Mouse (Mus musculus) limb, embryonic 15.5 days (tissue): ENCODE data around the gene Ankrd11. TPM values are rescaled to one million over a fixed set of nuclear protein-coding genes. Genes with fewer than 3 reads are reported as not detected.

Experiments used
- ATAC-seq: fragments of 200-750 bp; cut with Nextera tagmentation; 2 replicates; pipeline ENCODE4 v1.8.0; 2017; ENCODE audit warnings: low read depth, moderate TSS enrichment; ENCODE audit not compliant: insufficient number of reproducible peaks, low FRiP score, low TSS enrichment
- H3K27ac ChIP-seq: fragments of 300-500 bp; sonication (generic); 2 replicates; pipeline ENCODE4 v1.5.1; 2015; ENCODE audit warnings: moderate library complexity, mild to moderate bottlenecking, inconsistent platforms
- H3K27me3 ChIP-seq: fragments of 300-500 bp; sonication (generic); 2 replicates; pipeline ENCODE4 v1.6.1; 2015; ENCODE audit warnings: inconsistent platforms
- H3K36me3 ChIP-seq: fragments of 300-500 bp; sonication (generic); 2 replicates; pipeline ENCODE4 v1.6.1; 2015; ENCODE audit warnings: inconsistent platforms
- H3K4me1 ChIP-seq: fragments of 300-500 bp; sonication (generic); 2 replicates; pipeline ENCODE4 v1.6.1; 2015; ENCODE audit warnings: inconsistent platforms
- H3K4me2 ChIP-seq: fragments of 300-500 bp; sonication (generic); 2 replicates; pipeline ENCODE4 v1.6.1; 2015; ENCODE audit warnings: mild to moderate bottlenecking, inconsistent platforms
- H3K4me3 ChIP-seq: fragments of 300-500 bp; sonication (generic); 2 replicates; pipeline ENCODE4 v1.5.1; 2015; ENCODE audit warnings: mild to moderate bottlenecking, inconsistent platforms
- H3K9ac ChIP-seq: fragments of 300-500 bp; sonication (generic); 2 replicates; pipeline ENCODE4 v1.6.1; 2015; ENCODE audit warnings: inconsistent platforms
- H3K9me3 ChIP-seq: fragments of 300-500 bp; sonication (generic); 2 replicates; pipeline ENCODE4 v1.6.1; 2016; ENCODE audit warnings: inconsistent platforms
- WGBS: fragments of 180-500 bp; shearing (Covaris S2); methylation state at CpG from one replicate; pipeline ENCODE4 v1.1.7; 2015; 5-methylcytosine and 5-hydroxymethylcytosine counted together
- polyA plus RNA-seq: library from polyadenylated mRNA; unstranded; fragments of >200 nt; fragmentation: Nextera tagmentation; extraction: Ambion mirVana; gene quantifications from 2 replicates; pipeline ENCODE4 v1.2.1, GENCODE M21; 2015

Ankrd11 gene
- polyA plus RNA-seq, 1 experiment from 2014 or later = 45.3 TPM

DNA sequence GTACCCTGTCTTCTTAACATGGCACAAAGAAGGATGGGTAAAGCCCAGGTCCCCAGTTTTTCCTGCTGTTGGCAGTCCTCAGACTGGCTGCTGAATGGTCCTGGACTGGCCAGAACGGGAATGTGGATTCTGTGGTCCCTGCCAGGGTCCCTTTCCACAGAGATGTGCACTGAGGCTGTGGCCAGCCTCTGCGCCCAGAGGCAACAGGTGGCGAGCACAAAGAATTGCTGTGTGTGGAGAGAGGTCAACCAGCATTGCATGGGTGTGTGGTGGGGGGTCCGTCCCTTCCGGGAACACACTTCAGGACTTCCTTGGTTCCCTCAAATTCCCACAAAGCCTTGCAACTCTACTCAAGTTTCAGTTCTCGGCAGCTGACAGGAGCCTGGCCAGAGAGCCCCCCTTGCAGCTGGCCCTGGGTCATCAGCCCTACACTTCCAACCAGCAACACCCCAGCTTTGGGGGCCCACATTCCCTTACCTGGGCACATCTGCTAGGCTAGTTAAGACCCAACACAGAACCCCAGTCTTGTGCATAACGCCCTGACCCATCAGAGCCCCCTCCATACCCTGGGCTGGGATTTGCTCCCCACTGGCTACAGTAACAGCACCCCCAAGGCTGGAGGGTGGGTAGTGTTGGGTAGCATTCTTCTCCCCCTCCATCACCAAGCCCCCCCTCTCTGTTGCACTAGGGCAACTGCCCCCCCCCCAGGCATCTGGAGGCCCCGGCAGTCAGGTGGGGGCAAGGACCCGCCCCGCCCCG is 192.7 kb downstream of the Ankrd11 start:
- Histone ChIP-seq H3K4me1 (peaks cover 35% of the 10 kb centered on the region), H3K9me3 (no peaks in the 10 kb centered on the region), H3K4me2 (0 out of 2 replicates have a peak overlapping the region, but pooled peaks have one; percentile 5), H3K4me3 (peak overlapping the region; percentile 31), H3K9ac (no peak overlapping the region), H3K36me3 (no peaks in the 10 kb centered on the region), H3K27ac (peak overlapping the region; percentile 61), H3K27me3 (0 out of 2 replicates have a peak, but pooled peaks cover 8% of the 10 kb centered on the region)
- no peak for ATAC-seq
- WGBS = 50% methylated on average over 11 of the region's 11 CpGs

DNA sequence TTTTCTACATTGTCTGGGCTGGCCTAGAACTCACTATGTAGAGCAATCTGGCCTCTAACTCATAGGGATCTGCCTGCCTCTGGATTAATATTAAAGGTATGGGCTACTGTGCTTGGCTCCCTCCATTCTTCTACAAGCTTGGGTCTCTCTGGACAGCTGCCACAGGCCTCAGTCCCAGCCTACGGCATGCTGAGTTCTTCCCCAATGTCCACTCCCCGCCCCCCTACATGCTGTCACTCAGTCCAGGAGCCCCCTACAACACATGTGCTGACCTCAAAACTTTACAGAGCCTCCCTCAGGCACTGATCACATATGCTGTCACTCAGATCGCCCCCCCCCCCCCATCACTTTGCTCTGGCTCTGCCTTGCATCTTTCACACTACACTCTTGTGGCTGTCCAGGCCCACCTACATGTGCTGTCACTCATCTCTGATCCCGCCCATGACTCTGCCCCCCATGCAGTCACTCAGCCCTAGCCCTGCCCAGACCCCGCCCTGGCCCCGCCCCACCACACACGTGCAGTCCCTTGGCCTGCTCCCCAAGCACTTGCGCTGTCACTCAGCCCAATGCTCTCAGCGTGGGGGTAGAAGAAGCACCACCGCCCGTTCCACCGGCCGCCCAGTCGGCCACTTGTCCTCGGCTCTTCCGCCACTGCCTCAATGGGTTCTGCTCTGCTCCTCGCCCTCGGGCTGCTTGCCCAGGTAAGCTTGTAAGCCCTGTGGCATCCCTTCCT is 194.1 kb downstream of the Ankrd11 start, which contains the start of gene Cdh15:
Gene Cdh15 (plus strand): TSS at position 138 of the 733 bp plus-strand sequence.
- ATAC-seq = peak; percentile 71
- 0 out of 2 replicates have a peak, but pooled peaks cover 8% of the 10 kb centered on the region for H3K27me3 ChIP-seq
- peak within 1 kb of the TSS; percentile 61 for H3K27ac ChIP-seq
- no peaks in the 10 kb centered on the region for H3K36me3 ChIP-seq
- H3K9me3 ChIP-seq = no peaks in the 10 kb centered on the region
- peak within 1 kb of the TSS; percentile 31 for H3K4me3 ChIP-seq
- 14% methylated on average over 17 of the region's 18 CpGs for WGBS
- peaks cover 28% of the 10 kb centered on the region; the same call in 1 of the 2 replicates for H3K4me1 ChIP-seq
- peak within 1 kb of the TSS; percentile 27; the same call in 1 of the 2 replicates for H3K4me2 ChIP-seq
- no peak within 1 kb of the TSS for H3K9ac ChIP-seq

- Histone ChIP-seq H3K4me3 (no peak overlapping the region), H3K4me1 (peaks cover 15% of the 10 kb centered on the region; the same call in 1 of the 2 replicates), H3K36me3 (no peaks in the 10 kb centered on the region), H3K9me3 (no peaks in the 10 kb centered on the region), H3K4me2 (no peak overlapping the region), H3K9ac (no peak overlapping the region), H3K27me3 (0 out of 2 replicates have a peak, but pooled peaks cover 8% of the 10 kb centered on the region), H3K27ac (no peak overlapping the region)
- WGBS = 71% methylated on average over 4 of the region's 4 CpGs
- no peak for ATAC-seq
Observed at GRCm38 (mm10) chr8:122845662-122846061, 196.4 kb downstream of the Ankrd11 start.

DNA sequence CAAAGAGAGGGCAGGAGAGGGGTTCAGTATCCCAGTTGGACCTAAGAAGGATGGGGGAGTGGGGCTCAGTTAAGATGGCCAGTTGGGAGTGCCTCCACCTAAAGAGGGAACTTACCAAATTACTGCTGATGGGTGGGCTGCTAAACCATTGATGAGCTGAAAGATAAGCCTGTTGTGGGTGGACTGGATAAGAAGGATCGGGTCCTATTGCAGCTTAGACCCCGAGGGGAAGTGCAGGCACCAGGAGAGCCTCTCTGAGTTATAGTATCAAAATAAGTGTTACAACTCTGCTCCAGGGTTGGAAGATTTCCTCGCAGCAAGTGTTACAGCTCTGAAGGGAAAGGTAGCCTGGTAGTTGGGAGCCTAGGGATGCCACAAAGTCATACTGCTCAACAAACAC is 197.9 kb downstream of the Ankrd11 start:
- H3K9me3 ChIP-seq = no peaks in the 10 kb centered on the region
- no peak overlapping the region for H3K9ac ChIP-seq
- 53% methylated on average over 3 of the region's 3 CpGs for WGBS
- H3K4me1 ChIP-seq = peaks cover 10% of the 10 kb centered on the region; the same call in 1 of the 2 replicates
- no peak overlapping the region for H3K4me3 ChIP-seq
- peaks cover 11% of the 10 kb centered on the region; the same call in 1 of the 2 replicates for H3K27me3 ChIP-seq
- no peak overlapping the region for H3K4me2 ChIP-seq
- no peaks in the 10 kb centered on the region for H3K36me3 ChIP-seq
- no peak overlapping the region for H3K27ac ChIP-seq
- no peak for ATAC-seq

- Histone ChIP-seq H3K4me3 (no peak overlapping the region), H3K9ac (no peak overlapping the region), H3K4me1 (no peaks in the 10 kb centered on the region), H3K4me2 (no peak overlapping the region), H3K27ac (no peak overlapping the region), H3K9me3 (no peaks in the 10 kb centered on the region), H3K27me3 (peaks cover 3% of the 10 kb centered on the region; the same call in 1 of the 2 replicates), H3K36me3 (no peaks in the 10 kb centered on the region)
- WGBS = 81% methylated on average over 13 of the region's 13 CpGs
- ATAC-seq = no peak
Observed at GRCm38 (mm10) chr8:122836696-122837095, 205.4 kb downstream of the Ankrd11 start.

- Histone ChIP-seq H3K27me3 (peaks cover 3% of the 10 kb centered on the region; the same call in 1 of the 2 replicates), H3K4me2 (no peak overlapping the region), H3K36me3 (no peaks in the 10 kb centered on the region), H3K9ac (no peak overlapping the region), H3K27ac (no peak overlapping the region), H3K4me3 (no peak overlapping the region), H3K9me3 (no peaks in the 10 kb centered on the region), H3K4me1 (no peaks in the 10 kb centered on the region)
- 81% methylated on average over 12 of the region's 12 CpGs for WGBS
- ATAC-seq = no peak
Observed at GRCm38 (mm10) chr8:122836199-122836598, 205.9 kb downstream of the Ankrd11 start.

- Histone ChIP-seq H3K4me1 (0 out of 2 replicates have a peak, but pooled peaks cover 2% of the 10 kb centered on the region), H3K9ac (no peak overlapping the region), H3K4me2 (no peak overlapping the region), H3K4me3 (no peak overlapping the region), H3K27me3 (peaks cover 1% of the 10 kb centered on the region; the same call in 1 of the 2 replicates), H3K27ac (no peak overlapping the region), H3K36me3 (no peaks in the 10 kb centered on the region), H3K9me3 (no peaks in the 10 kb centered on the region)
- 29% methylated on average over 8 of the region's 8 CpGs for WGBS
- ATAC-seq = peak; percentile 48; the same call in 1 of the 2 replicates
Observed at GRCm38 (mm10) chr8:122834971-122835370, 207.1 kb downstream of the Ankrd11 start.

DNA sequence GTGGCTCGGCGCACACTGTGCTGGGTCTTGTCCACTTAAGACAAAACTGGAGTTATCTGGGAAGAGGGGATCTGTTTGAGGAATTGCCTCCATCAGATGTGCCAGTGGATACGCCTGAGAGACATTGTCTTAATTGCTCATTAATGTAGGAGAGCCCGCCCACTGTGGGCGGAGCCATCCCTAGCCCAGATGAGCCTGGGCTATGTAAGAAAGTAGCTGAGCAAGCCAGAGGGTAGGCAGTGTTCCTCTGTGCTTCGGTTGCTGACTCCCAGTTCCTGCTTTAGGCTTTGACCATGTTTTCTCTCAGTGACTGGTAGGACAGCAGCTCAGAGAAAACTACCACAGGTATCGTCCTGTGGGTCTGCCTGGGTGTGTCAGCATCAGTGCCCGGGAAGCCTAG is 207.7 kb downstream of the Ankrd11 start:
- no peak for ATAC-seq
- no peak overlapping the region for H3K4me3 ChIP-seq
- H3K9me3 ChIP-seq = no peaks in the 10 kb centered on the region
- 0 out of 2 replicates have a peak, but pooled peaks cover 2% of the 10 kb centered on the region for H3K4me1 ChIP-seq
- H3K9ac ChIP-seq = no peak overlapping the region
- WGBS = 78% methylated on average over 8 of the region's 8 CpGs
- no peak overlapping the region for H3K4me2 ChIP-seq
- H3K27ac ChIP-seq = no peak overlapping the region
- no peaks in the 10 kb centered on the region for H3K27me3 ChIP-seq
- H3K36me3 ChIP-seq = no peaks in the 10 kb centered on the region

Other genes with a start within 250 kb of the Ankrd11 start
- 16.5 and 33.3 TPM in 2 replicates for gene Cdh15, start 194.3 kb downstream of the Ankrd11 start, polyA plus RNA-seq
- 33.4 and 38.5 TPM in 2 replicates for gene Spg7, start 20.7 kb upstream of the Ankrd11 start, polyA plus RNA-seq
- gene Rpl13, start 60.1 kb upstream of the Ankrd11 start, polyA plus RNA-seq = 1,386 and 1,581 TPM in 2 replicates
- gene Cpne7, start 75.1 kb upstream of the Ankrd11 start, polyA plus RNA-seq = 0.84 and 1.2 TPM in 2 replicates
- gene Sult5a1, start 116.0 kb upstream of the Ankrd11 start, polyA plus RNA-seq = 41.0 and 41.7 TPM in 2 replicates
- gene Dpep1, start 144.0 kb upstream of the Ankrd11 start, polyA plus RNA-seq = 6.9 and 9.0 TPM in 2 replicates
- gene Chmp1a, start 170.5 kb upstream of the Ankrd11 start, polyA plus RNA-seq = 166 and 176 TPM in 2 replicates
- 3.5 and 3.9 TPM in 2 replicates for gene Spata33, start 170.6 kb upstream of the Ankrd11 start, polyA plus RNA-seq
- gene Cdk10, start 182.6 kb upstream of the Ankrd11 start, polyA plus RNA-seq = 30.0 and 33.4 TPM in 2 replicates
- 5.6 and 5.9 TPM in 2 replicates for gene Spata2l, start 194.0 kb upstream of the Ankrd11 start, polyA plus RNA-seq
- 25.4 and 28.4 TPM in 2 replicates for gene Zfp276, start 211.9 kb upstream of the Ankrd11 start, polyA plus RNA-seq
- 27.2 and 29.4 TPM in 2 replicates for gene Vps9d1, start 212.1 kb upstream of the Ankrd11 start, polyA plus RNA-seq